Comparison of ENCODE assay signal across 29 mouse cellular contexts in genomic region chr7:45191161-45191560, GRCm38 (mm10). TPM values are rescaled to one million over a fixed set of nuclear protein-coding genes. Genes with fewer than 3 reads are reported as not detected.
DNase-seq lines count a peak whose midpoint lies in the region; ATAC-seq and TF ChIP-seq lines count a peak whose summit lies in the region.
"Had no signal": no experiment of that assay in that cellular context is flagged by ENCODE, and none has a peak within 500 bp of the region (broad histone marks: within the 10 kb centered on the region; RNA-seq: fewer than 3 reads in every experiment).

No protein-coding gene starts in this region.

- no peaks in the 10 kb centered on the region for H3K79me2 ChIP-seq in heart, adult 2 months (replicated peaks; ENCODE audit: control insufficient read depth, insufficient read depth, low read length)
- no peaks in the 10 kb centered on the region for H3K79me2 ChIP-seq in C2C12 (ENCODE audit: control insufficient read depth, insufficient read depth)

- ATAC-seq in stomach, postnatal 0 days (ENCODE audit: low FRiP score, low TSS enrichment), result no peak
- ATAC-seq: forebrain, embryonic 15.5 days; Patski had no signal

- H3K27ac ChIP-seq in cerebellum, adult 2 months (ENCODE audit: insufficient read depth, low read length), result peak overlapping the region; percentile 42
- H3K27ac ChIP-seq in heart, embryonic 10.5 days, result 0 out of 2 replicates have a peak overlapping the region, but pooled peaks have one; percentile 11
- no peak overlapping the region for H3K27ac ChIP-seq in heart, adult 2 months
- no peak overlapping the region for H3K27ac ChIP-seq in stomach, postnatal 0 days (replicated peaks)
- H3K27ac ChIP-seq: forebrain, embryonic 12.5 days; forebrain, embryonic 15.5 days; heart, embryonic 15.5 days; intestine, embryonic 15.5 days had no signal

- TF ChIP-seq EP300 in heart, adult 2 months (IDR thresholded peaks at IDR 0.05; ENCODE audit: insufficient read depth, low read depth, low read length), result no peak
- no peak for TF ChIP-seq EP300 in stomach, postnatal 0 days (optimal IDR thresholded peaks at IDR 0.05)

- TF ChIP-seq POLR2A in cerebellum, adult 2 months (IDR thresholded peaks at IDR 0.05; ENCODE audit: borderline replicate concordance, insufficient read depth, low read length), result no peak
- TF ChIP-seq POLR2A in heart, adult 2 months (IDR thresholded peaks at IDR 0.05; ENCODE audit: insufficient read depth, low read depth, low read length), result no peak

- no peaks in the 10 kb centered on the region for H3K9me3 ChIP-seq in heart, embryonic 10.5 days
- no peaks in the 10 kb centered on the region for H3K9me3 ChIP-seq in stomach, postnatal 0 days (ENCODE audit: control insufficient read depth, low read length)
- H3K9me3 ChIP-seq: embryonic facial prominence, embryonic 10.5 days; embryonic facial prominence, embryonic 13.5 days; forebrain, embryonic 12.5 days; forebrain, embryonic 15.5 days; G1E; heart, embryonic 12.5 days; heart, embryonic 15.5 days; hindbrain, embryonic 10.5 days; hindbrain, embryonic 13.5 days; intestine, embryonic 15.5 days had no signal

- H3K79me3 ChIP-seq in C2C12 (ENCODE audit: low read depth), result no peaks in the 10 kb centered on the region

- 69% methylated on average over 2 of the region's 2 CpGs for WGBS in cerebellum, adult 2 months
- WGBS in heart, embryonic 10.5 days, result 61% methylated on average over 2 of the region's 2 CpGs
- 60% methylated on average over 2 of the region's 2 CpGs for WGBS in heart, adult 2 months
- 57% methylated on average over 2 of the region's 2 CpGs for WGBS in stomach, postnatal 0 days

- no peak for DNase-seq in cerebellum, adult 2 months
- no peak for DNase-seq in cerebellum, postnatal 36 days
- no peak for DNase-seq in heart, embryonic 10.5 days (ENCODE audit: low spot score)
- no peak for DNase-seq in heart, adult 2 months
- no peak for DNase-seq in stomach, postnatal 0 days (ENCODE audit: low spot score)
- DNase-seq: adrenal gland, postnatal 10 days; adrenal gland, postnatal 36 days; heart, postnatal 36 days had no signal

- no peak for TF ChIP-seq CTCF in cerebellum, adult 2 months (IDR thresholded peaks at IDR 0.05; ENCODE audit: borderline replicate concordance, insufficient read depth, low read depth, low read length)
- TF ChIP-seq CTCF in heart, adult 2 months (IDR thresholded peaks at IDR 0.05), result no peak
- no peak for TF ChIP-seq CTCF in C2C12 (IDR thresholded peaks at IDR 0.05; ENCODE audit: control insufficient read depth, insufficient read depth, insufficient read length)
- no peak for TF ChIP-seq CTCF in stomach, postnatal 0 days (IDR thresholded peaks at IDR 0.05; ENCODE audit: low read depth)

- peaks cover 73% of the 10 kb centered on the region for H3K4me1 ChIP-seq in cerebellum, adult 2 months (ENCODE audit: control insufficient read depth, insufficient read depth, low read length)
- peaks cover 41% of the 10 kb centered on the region for H3K4me1 ChIP-seq in heart, embryonic 10.5 days
- H3K4me1 ChIP-seq in heart, adult 2 months (ENCODE audit: control insufficient read depth, insufficient read depth, low read length), result no peaks in the 10 kb centered on the region; the same call in 1 of the 2 replicates
- no peaks in the 10 kb centered on the region for H3K4me1 ChIP-seq in stomach, postnatal 0 days (replicated peaks; ENCODE audit: control insufficient read depth, insufficient read depth)
- H3K4me1 ChIP-seq: forebrain, embryonic 15.5 days had no signal

- intact Hi-C loops in heart, adult 2 months (cut with DNase I), result no loop called here

- no peak overlapping the region for H3K4me2 ChIP-seq in stomach, postnatal 0 days (replicated peaks; ENCODE audit: low read depth)
- H3K4me2 ChIP-seq: embryonic facial prominence, embryonic 13.5 days; forebrain, embryonic 12.5 days; forebrain, embryonic 15.5 days; heart, embryonic 12.5 days; heart, embryonic 15.5 days; hindbrain, embryonic 13.5 days; intestine, embryonic 15.5 days had no signal

- no peak overlapping the region for H3ac ChIP-seq in C2C12 (ENCODE audit: control insufficient read depth, insufficient read length, low read depth)

- H3K36me3 ChIP-seq in heart, embryonic 10.5 days, result no peaks in the 10 kb centered on the region
- H3K36me3 ChIP-seq in heart, adult 2 months (ENCODE audit: control insufficient read depth, insufficient read depth, low read length), result no peaks in the 10 kb centered on the region
- no peaks in the 10 kb centered on the region for H3K36me3 ChIP-seq in C2C12 (ENCODE audit: control insufficient read depth, insufficient read depth)
- H3K36me3 ChIP-seq in stomach, postnatal 0 days (ENCODE audit: control insufficient read depth, insufficient read depth, low read length), result no peaks in the 10 kb centered on the region
- H3K36me3 ChIP-seq: embryonic facial prominence, embryonic 10.5 days; embryonic facial prominence, embryonic 13.5 days; forebrain, embryonic 12.5 days; forebrain, embryonic 15.5 days; G1E; heart, embryonic 12.5 days; heart, embryonic 15.5 days; hindbrain, embryonic 10.5 days; hindbrain, embryonic 13.5 days; intestine, embryonic 15.5 days had no signal

- no peaks in the 10 kb centered on the region for H3K27me3 ChIP-seq in cerebellum, adult 2 months (ENCODE audit: control insufficient read depth, insufficient read depth, low read length)
- peaks cover 79% of the 10 kb centered on the region for H3K27me3 ChIP-seq in heart, embryonic 10.5 days (ENCODE audit: insufficient read depth, poor library complexity, severe bottlenecking)
- H3K27me3 ChIP-seq in heart, adult 2 months (ENCODE audit: control insufficient read depth, insufficient read depth, low read length), result peaks cover 5% of the 10 kb centered on the region; the same call in 1 of the 2 replicates
- H3K27me3 ChIP-seq in C2C12 (ENCODE audit: control insufficient read depth, insufficient read depth, insufficient read length), result peaks cover 26% of the 10 kb centered on the region
- no peaks in the 10 kb centered on the region for H3K27me3 ChIP-seq in stomach, postnatal 0 days (ENCODE audit: control insufficient read depth, insufficient read depth, low read length)

- H3K9ac ChIP-seq in heart, adult 2 months (ENCODE audit: low read depth, low read length), result no peak overlapping the region
- H3K9ac ChIP-seq in stomach, postnatal 0 days (ENCODE audit: low read length), result no peak overlapping the region
- H3K9ac ChIP-seq: forebrain, embryonic 12.5 days; forebrain, embryonic 15.5 days; heart, embryonic 12.5 days; heart, embryonic 15.5 days; intestine, embryonic 15.5 days had no signal

- H3K4me3 ChIP-seq in cerebellum, adult 2 months (replicated peaks; ENCODE audit: insufficient read depth, low read depth, low read length), result no peak overlapping the region
- H3K4me3 ChIP-seq in heart, embryonic 10.5 days, result no peak overlapping the region
- no peak overlapping the region for H3K4me3 ChIP-seq in heart, adult 2 months
- no peak overlapping the region for H3K4me3 ChIP-seq in C2C12 (ENCODE audit: insufficient read depth, poor library complexity, severe bottlenecking)
- no peak overlapping the region for H3K4me3 ChIP-seq in stomach, postnatal 0 days (ENCODE audit: low read depth, low read length)
- H3K4me3 ChIP-seq: embryonic facial prominence, embryonic 13.5 days; erythroblast, embryonic 14.5 days; forebrain, embryonic 12.5 days; forebrain, embryonic 15.5 days; heart, embryonic 12.5 days; heart, embryonic 15.5 days; hindbrain, embryonic 10.5 days; hindbrain, embryonic 13.5 days; intestine, embryonic 15.5 days had no signal

TF ChIP-seq in C2C12, 6 proteins besides CTCF, POLR2A, EP300 and RAD21:
- TF ChIP-seq MYOD1 (IDR thresholded peaks at IDR 0.05; ENCODE audit: control insufficient read depth, insufficient read length, low read depth) (peak; percentile 82), FOSL1 (IDR thresholded peaks at IDR 0.05; ENCODE audit: insufficient read depth, low read length, poor library complexity, severe bottlenecking) (no peak)

RNA-seq across cellular contexts. Expression of gene Pth2, which starts 10.4 kb away (rescaled TPM):
- polyA plus RNA-seq in cerebellum, adult 2 months (2012; rRNA removed), result not detected in 2 replicates
- 0.41 TPM in 1 of 2 replicates, not detected in the other for polyA plus RNA-seq in heart, embryonic 10.5 days (2016; fragmentation: Nextera tagmentation; extraction: Ambion mirVana)
- not detected for total RNA-seq in heart, adult 2 months (2021)
- not detected in 2 replicates for polyA plus RNA-seq in heart, adult 2 months (2012; rRNA removed)
- polyA plus RNA-seq in C2C12 (2012; fragmentation: generic; extraction: Trizol), result not detected
- polyA plus RNA-seq in stomach, postnatal 0 days (2015; fragmentation: Nextera tagmentation; extraction: Ambion mirVana), result not detected in 2 replicates
- total RNA-seq: adrenal gland, adult 18-20 months; adrenal gland, postnatal 10 days; adrenal gland, postnatal 36 days; CH12.LX; G1E; gastrocnemius, postnatal 10 days; granulocyte monocyte progenitor cell, adult 5-6 weeks; heart, adult 8-10 months; heart, postnatal 10 days; heart, postnatal 36 days had no signal
- polyA plus RNA-seq: cortical plate, adult 2 months; embryonic facial prominence, embryonic 10.5 days; embryonic facial prominence, embryonic 13.5 days; erythroblast, embryonic 14.5 days; forebrain, embryonic 15.5 days; G1E; heart, embryonic 15.5 days; hindbrain, embryonic 10.5 days; intestine, embryonic 15.5 days; Patski had no signal

RNA-seq across cellular contexts. Expression of gene Gfy, which starts 11.8 kb away (rescaled TPM):
- 0.54 and 0.57 TPM in 2 replicates for polyA plus RNA-seq in cerebellum, adult 2 months (2012; rRNA removed)
- polyA plus RNA-seq in heart, embryonic 10.5 days (2016; fragmentation: Nextera tagmentation; extraction: Ambion mirVana), result not detected in 2 replicates
- total RNA-seq in heart, adult 2 months (2021), result not detected
- not detected in 2 replicates for polyA plus RNA-seq in heart, adult 2 months (2012; rRNA removed)
- polyA plus RNA-seq in C2C12 (2012; fragmentation: generic; extraction: Trizol), result not detected
- not detected in 2 replicates for polyA plus RNA-seq in stomach, postnatal 0 days (2015; fragmentation: Nextera tagmentation; extraction: Ambion mirVana)
- total RNA-seq: adrenal gland, adult 18-20 months; adrenal gland, postnatal 10 days; adrenal gland, postnatal 36 days; CH12.LX; granulocyte monocyte progenitor cell, adult 5-6 weeks; heart, adult 8-10 months; heart, postnatal 10 days; heart, postnatal 36 days had no signal
- polyA plus RNA-seq: erythroblast, embryonic 14.5 days; forebrain, embryonic 15.5 days; G1E; heart, embryonic 12.5 days; heart, embryonic 15.5 days; hindbrain, embryonic 10.5 days; hindbrain, embryonic 13.5 days; hindbrain, embryonic 16.5 days; intestine, embryonic 15.5 days; Patski had no signal

RNA-seq across cellular contexts. Expression of gene Ccdc155, which starts 13.5 kb away (rescaled TPM):
- polyA plus RNA-seq in cerebellum, adult 2 months (2012; rRNA removed), result 1.9 and 2.4 TPM in 2 replicates
- polyA plus RNA-seq in heart, embryonic 10.5 days (2016; fragmentation: Nextera tagmentation; extraction: Ambion mirVana), result 0.69 and 0.88 TPM in 2 replicates
- not detected for total RNA-seq in heart, adult 2 months (2021)
- 0.06 and 0.12 TPM in 2 replicates for polyA plus RNA-seq in heart, adult 2 months (2012; rRNA removed)
- not detected for polyA plus RNA-seq in C2C12 (2012; fragmentation: generic; extraction: Trizol)
- 0.07 and 0.13 TPM in 2 replicates for polyA plus RNA-seq in stomach, postnatal 0 days (2015; fragmentation: Nextera tagmentation; extraction: Ambion mirVana)
- total RNA-seq: adrenal gland, postnatal 36 days; CH12.LX; G1E; heart, adult 8-10 months; heart, postnatal 10 days; heart, postnatal 36 days had no signal
- polyA plus RNA-seq: G1E had no signal

RNA-seq across cellular contexts. Expression of gene Dkkl1, which starts 20.8 kb away (rescaled TPM):
- 0.36 and 0.51 TPM in 2 replicates for polyA plus RNA-seq in cerebellum, adult 2 months (2012; rRNA removed)
- polyA plus RNA-seq in heart, embryonic 10.5 days (2016; fragmentation: Nextera tagmentation; extraction: Ambion mirVana), result 1.2 and 1.9 TPM in 2 replicates
- not detected for total RNA-seq in heart, adult 2 months (2021)
- polyA plus RNA-seq in heart, adult 2 months (2012; rRNA removed), result 0.37 and 0.73 TPM in 2 replicates
- 0.07 TPM for polyA plus RNA-seq in C2C12 (2012; fragmentation: generic; extraction: Trizol)
- polyA plus RNA-seq in stomach, postnatal 0 days (2015; fragmentation: Nextera tagmentation; extraction: Ambion mirVana), result 48.4 TPM in 2 replicates
- total RNA-seq: adrenal gland, adult 18-20 months; adrenal gland, postnatal 36 days; gastrocnemius, postnatal 10 days; heart, adult 8-10 months; heart, postnatal 10 days; heart, postnatal 36 days had no signal
- polyA plus RNA-seq: G1E, Patski had no signal

RNA-seq across cellular contexts. Expression of gene Tead2, which starts 24.4 kb away (rescaled TPM):
- 4.7 and 5.0 TPM in 2 replicates for polyA plus RNA-seq in cerebellum, adult 2 months (2012; rRNA removed)
- 161 and 210 TPM in 2 replicates for polyA plus RNA-seq in heart, embryonic 10.5 days (2016; fragmentation: Nextera tagmentation; extraction: Ambion mirVana)
- total RNA-seq in heart, adult 2 months (2021), result 10 to 100 TPM in 1 of 2 experiments, 1 to 10 TPM in 1; 6.2 to 10.8 TPM
- polyA plus RNA-seq in heart, adult 2 months (2012; rRNA removed), result 13.1 and 14.0 TPM in 2 replicates
- 127 TPM for polyA plus RNA-seq in C2C12 (2012; fragmentation: generic; extraction: Trizol)
- 26.8 and 29.5 TPM in 2 replicates for polyA plus RNA-seq in stomach, postnatal 0 days (2015; fragmentation: Nextera tagmentation; extraction: Ambion mirVana)
- total RNA-seq: granulocyte monocyte progenitor cell, adult 5-6 weeks had no signal
- polyA plus RNA-seq: G1E had no signal

Comparison
In these comparisons a context has a peak if more than half of its experiments do, and no peak if none do; other contexts are left out.
1. H3K27ac ChIP-seq: peak in cerebellum, adult 2 months (single experiment) and heart, embryonic 10.5 days (single experiment); none in heart, adult 2 months (single experiment) and stomach, postnatal 0 days (single experiment).